38 mouse cellular contexts compared by ENCODE assay signal in genomic region chr9:110703951-110704350, GRCm38 (mm10). TPM values are rescaled to one million over a fixed set of nuclear protein-coding genes. Genes with fewer than 3 reads are reported as not detected.
"Had no signal": no experiment of that assay in that cellular context is flagged by ENCODE, and none has a peak within 500 bp of the region (broad histone marks: within the 10 kb centered on the region; RNA-seq: fewer than 3 reads in every experiment).

No protein-coding gene starts in this region.

- ATAC-seq: hindbrain, embryonic 16.5 days; hindbrain, postnatal 0 days; inflammation-experienced regulatory T-cells, adult 6 months; intestine, embryonic 15.5 days; intestine, embryonic 16.5 days; intestine, postnatal 0 days had no signal

- H3K4me3 ChIP-seq: heart, adult 2 months; heart, embryonic 10.5 days; heart, embryonic 12.5 days; heart, embryonic 13.5 days; heart, embryonic 15.5 days; hindbrain, embryonic 10.5 days; hindbrain, embryonic 12.5 days; hindbrain, embryonic 13.5 days; hindbrain, embryonic 15.5 days; intestine, embryonic 15.5 days; kidney, embryonic 15.5 days; layer of hippocampus, adult 2 months had no signal

- H3K4me1 ChIP-seq: hindbrain, embryonic 12.5 days; hindbrain, embryonic 15.5 days; kidney, embryonic 15.5 days had no signal

- H3K9me3 ChIP-seq: heart, embryonic 10.5 days; heart, embryonic 12.5 days; heart, embryonic 13.5 days; heart, embryonic 15.5 days; hindbrain, embryonic 10.5 days; hindbrain, embryonic 12.5 days; hindbrain, embryonic 13.5 days; hindbrain, embryonic 15.5 days; intestine, embryonic 15.5 days; kidney, embryonic 15.5 days had no signal

- H3K4me2 ChIP-seq: heart, embryonic 11.5 days; heart, embryonic 12.5 days; heart, embryonic 13.5 days; heart, embryonic 15.5 days; hindbrain, embryonic 12.5 days; hindbrain, embryonic 13.5 days; hindbrain, embryonic 14.5 days; hindbrain, embryonic 15.5 days; intestine, embryonic 15.5 days; kidney, embryonic 15.5 days had no signal

- H3K27ac ChIP-seq: heart, adult 2 months; heart, embryonic 10.5 days; heart, embryonic 13.5 days; hindbrain, embryonic 10.5 days; hindbrain, embryonic 12.5 days; hindbrain, embryonic 13.5 days; hindbrain, embryonic 14.5 days; hindbrain, embryonic 15.5 days; hindbrain, postnatal 0 days; intestine, embryonic 15.5 days; kidney, embryonic 15.5 days; kidney, postnatal 0 days; layer of hippocampus, adult 2 months had no signal

- DNase-seq: heart, adult 2 months; heart, postnatal 10 days; heart, postnatal 14 days; heart, postnatal 36 days; heart, postnatal 4 days; kidney, adult 11 months; kidney, adult 18-20 months; kidney, adult 2 months; kidney, adult 8-10 months; kidney, adult 9 months; kidney, postnatal 10 days; kidney, postnatal 14 days; kidney, postnatal 25 days; kidney, postnatal 36 days; kidney, postnatal 4 days; layer of hippocampus, adult 9-11 months had no signal

- H3K9ac ChIP-seq: heart, embryonic 12.5 days; heart, embryonic 13.5 days; heart, embryonic 15.5 days; hindbrain, embryonic 12.5 days; hindbrain, embryonic 13.5 days; hindbrain, embryonic 14.5 days; hindbrain, embryonic 15.5 days; intestine, embryonic 15.5 days; kidney, embryonic 15.5 days had no signal

- H3K27me3 ChIP-seq: heart, embryonic 12.5 days; heart, embryonic 13.5 days; heart, embryonic 15.5 days; hindbrain, embryonic 12.5 days; hindbrain, embryonic 13.5 days; hindbrain, embryonic 15.5 days; intestine, embryonic 15.5 days; kidney, embryonic 15.5 days had no signal

RNA-seq across cellular contexts. Expression of gene Myl3, which starts 37.7 kb away (rescaled TPM):
- total RNA-seq: hematopoietic stem cell, adult 5-6 weeks; hindbrain, postnatal 0 days; layer of hippocampus, adult 18-20 months; layer of hippocampus, adult 2 months; layer of hippocampus, postnatal 14 days had no signal
- polyA plus RNA-seq: hindbrain, embryonic 10.5 days; inflammation-experienced regulatory T-cells, adult 6 months; intestine, postnatal 0 days had no signal

RNA-seq across cellular contexts. Expression of gene Pth1r, which starts 43.0 kb away (rescaled TPM):
- total RNA-seq: hematopoietic stem cell, adult 5-6 weeks had no signal
- polyA plus RNA-seq: inflammation-experienced regulatory T-cells, adult 6 months had no signal
